25 mouse cellular contexts compared by ENCODE assay signal in the genomic region with DNA sequence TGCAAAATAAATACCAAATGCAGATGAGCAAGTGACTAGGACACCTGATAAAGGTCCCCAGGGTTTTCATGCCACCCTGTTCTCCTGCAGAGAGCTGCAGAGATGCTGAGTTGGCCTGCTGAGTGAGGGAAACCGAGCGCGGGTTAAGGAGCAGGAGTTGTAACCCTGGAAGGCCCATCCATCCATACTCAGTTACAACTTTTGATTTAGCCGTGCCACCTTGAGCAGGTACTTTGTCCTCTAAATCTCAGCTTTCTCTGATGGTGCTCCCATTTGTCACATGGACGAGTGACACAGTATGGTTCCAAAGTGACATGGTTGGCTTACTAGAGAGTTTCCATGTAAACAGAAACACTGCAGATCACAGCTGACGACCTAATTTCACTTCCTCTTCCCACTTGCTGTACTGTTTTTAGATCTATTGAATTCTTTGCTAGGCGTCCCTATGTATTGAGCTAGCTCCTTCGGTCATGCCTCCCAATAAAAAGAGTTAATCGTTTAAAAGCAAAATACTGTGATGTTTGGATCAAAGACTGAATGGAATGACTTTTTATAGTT. TPM values are rescaled to one million over a fixed set of nuclear protein-coding genes. Genes with fewer than 3 reads are reported as not detected.
DNase-seq lines count a peak whose midpoint lies in the region; ATAC-seq and TF ChIP-seq lines count a peak whose summit lies in the region.
"Had no signal": no experiment of that assay in that cellular context is flagged by ENCODE, and none has a peak within 500 bp of the region (broad histone marks: within the 10 kb centered on the region; RNA-seq: fewer than 3 reads in every experiment).

No protein-coding gene starts in this region.

- no peak for TF ChIP-seq CTCF in spleen, adult 2 months (IDR thresholded peaks at IDR 0.05; ENCODE audit: extremely low read depth, insufficient read depth, insufficient read length, insufficient replicate concordance)

- no peak overlapping the region for H3K4me3 ChIP-seq in spleen, adult 2 months (ENCODE audit: extremely low read depth, insufficient read depth, insufficient read length)
- H3K4me3 ChIP-seq: embryonic facial prominence, embryonic 13.5 days; forebrain, embryonic 12.5 days; heart, embryonic 12.5 days; hindbrain, embryonic 10.5 days had no signal

- no peaks in the 10 kb centered on the region for H3K27me3 ChIP-seq in spleen, adult 2 months (ENCODE audit: control insufficient read depth, insufficient read depth, low read length)

- peak; percentile 72 for DNase-seq in A20 (ENCODE audit: low read depth, low spot score)
- DNase-seq in B cell, adult 2 months: peak; percentile 56 to 66
- peak; percentile 15 to 82 for DNase-seq in spleen, adult 2 months (ENCODE audit: low read depth in 1 of 2, low spot score in 2 of 2)
- no peak for DNase-seq in kidney, adult 11 months
- no peak for DNase-seq in heart, adult 11 months
- DNase-seq in cerebellum, adult 11-12 months: no peak
- DNase-seq: adrenal gland, adult 2 months; adrenal gland, postnatal 25 days; cerebellum, adult 18-20 months; cerebellum, adult 9-11 months; cerebellum, postnatal 36 days; gastrocnemius, postnatal 14 days had no signal

- no peak for TF ChIP-seq POLR2A in spleen, adult 2 months (IDR thresholded peaks at IDR 0.05; ENCODE audit: low read depth, low read length)

- peak; percentile 16; the same call in 1 of the 2 replicates for ATAC-seq in monocyte, adult 5-6 weeks (replicated peaks; ENCODE audit: insufficient number of reproducible peaks, low FRiP score, low TSS enrichment, poor library complexity, severe bottlenecking)
- ATAC-seq: forebrain, embryonic 16.5 days had no signal

- no peaks in the 10 kb centered on the region for H3K36me3 ChIP-seq in spleen, adult 2 months (ENCODE audit: control insufficient read depth, insufficient read depth, low read length)
- H3K36me3 ChIP-seq: embryonic facial prominence, embryonic 13.5 days; forebrain, embryonic 12.5 days; heart, embryonic 12.5 days; hindbrain, embryonic 10.5 days had no signal

- WGBS in spleen, adult 2 months: 45% methylated on average over 9 of the region's 9 CpGs

- H3K4me1 ChIP-seq in spleen, adult 2 months (ENCODE audit: control insufficient read depth, insufficient read depth, insufficient read length): peaks cover 35% of the 10 kb centered on the region
- H3K4me1 ChIP-seq: embryonic facial prominence, embryonic 13.5 days; forebrain, embryonic 12.5 days; heart, embryonic 12.5 days had no signal

- peak overlapping the region; percentile 54 for H3K27ac ChIP-seq in spleen, adult 2 months (ENCODE audit: insufficient read depth, low read length)
- H3K27ac ChIP-seq: embryonic facial prominence, embryonic 13.5 days; forebrain, embryonic 12.5 days; hindbrain, embryonic 10.5 days; hindbrain, embryonic 14.5 days had no signal

RNA-seq across cellular contexts. Expression of a gene that starts 41.7 kb away (rescaled TPM):
- not detected in 3 replicates for total RNA-seq in monocyte, adult 5-6 weeks (2017)
- not detected in 2 replicates for polyA plus RNA-seq in spleen, adult 2 months (2012; rRNA removed)
- total RNA-seq: adrenal gland, adult 2 months; adrenal gland, postnatal 25 days; gastrocnemius, postnatal 14 days; heart, adult 8-10 months; heart, postnatal 25 days had no signal
- polyA plus RNA-seq: adrenal gland, adult 2 months; C2C12; forebrain, embryonic 16.5 days; frontal cortex, adult 2 months; gonadal fat pad, adult 2 months; heart, embryonic 12.5 days; heart, embryonic 16.5 days; hindbrain, embryonic 10.5 days; hindbrain, embryonic 14.5 days had no signal

Comparison
In these comparisons a context has a peak if more than half of its experiments do, and no peak if none do; other contexts are left out.
1. DNase-seq: peak in A20 (single experiment), B cell, adult 2 months (2 of 2) and spleen, adult 2 months (2 of 2); none in kidney, adult 11 months (single experiment), heart, adult 11 months (single experiment) and cerebellum, adult 11-12 months (single experiment).